In the genomic region with DNA sequence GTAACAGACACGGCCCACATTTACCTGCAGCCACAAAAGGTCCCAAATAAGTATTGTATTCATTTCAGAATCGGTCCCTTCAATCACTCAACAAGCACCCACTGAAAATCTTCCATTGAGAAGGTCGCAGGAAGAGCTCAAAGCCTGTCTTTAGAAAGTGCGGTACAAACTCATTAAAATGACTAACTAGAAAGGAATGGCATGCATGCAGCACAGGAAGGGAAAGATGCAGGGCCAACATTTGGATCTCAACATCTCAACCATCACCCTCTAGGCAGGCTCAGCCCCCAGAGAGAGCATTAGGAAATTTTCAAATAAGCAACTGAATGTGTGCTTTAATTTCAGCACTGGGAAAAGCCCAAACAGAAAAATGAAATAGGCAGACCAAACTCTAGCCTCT, we compare ENCODE assay signal across 29 mouse cellular contexts. TPM values are rescaled to one million over a fixed set of nuclear protein-coding genes. Genes with fewer than 3 reads are reported as not detected.
DNase-seq lines count a peak whose midpoint lies in the region; ATAC-seq and TF ChIP-seq lines count a peak whose summit lies in the region.
"Had no signal": no experiment of that assay in that cellular context is flagged by ENCODE, and none has a peak within 500 bp of the region (broad histone marks: within the 10 kb centered on the region; RNA-seq: fewer than 3 reads in every experiment).

No protein-coding gene starts in this region.

- DNase-seq in heart, postnatal 25 days (ENCODE audit: low spot score): no peak
- DNase-seq in heart, postnatal 0 days (ENCODE audit: low spot score): no peak
- DNase-seq in heart, postnatal 36 days: no peak
- peak; percentile 66 for DNase-seq in Muller cell, postnatal 12 days (ENCODE audit: inconsistent ontology term)
- no peak for DNase-seq in ovary, postnatal 36 days (ENCODE audit: low spot score)
- DNase-seq: adrenal gland, adult 2 months; cerebellum, adult 8-10 months; cerebellum, postnatal 36 days; kidney, adult 8-10 months; layer of hippocampus, postnatal 36 days; liver, embryonic 13.5 days; lung, adult 18-20 months; retina, postnatal 1 day; right cerebral cortex, postnatal 14 days had no signal

- no peak for ATAC-seq in heart, embryonic 12.5 days (ENCODE audit: insufficient number of reproducible peaks, low FRiP score)
- ATAC-seq in heart, postnatal 0 days (ENCODE audit: insufficient read depth, low read depth): no peak
- ATAC-seq in hindbrain, embryonic 12.5 days (ENCODE audit: low FRiP score): no peak
- ATAC-seq: activated CD4-positive, CD25-positive, alpha-beta regulatory T cell, adult 4 months; forebrain, embryonic 15.5 days; hindbrain, postnatal 0 days; intestine, embryonic 15.5 days; lung, postnatal 0 days; midbrain, embryonic 13.5 days had no signal

- no peaks in the 10 kb centered on the region for H3K27me3 ChIP-seq in heart, embryonic 12.5 days (replicated peaks)
- no peaks in the 10 kb centered on the region for H3K27me3 ChIP-seq in heart, postnatal 0 days (ENCODE audit: control insufficient read depth, insufficient read depth, low read length)
- no peaks in the 10 kb centered on the region for H3K27me3 ChIP-seq in hindbrain, embryonic 12.5 days
- H3K27me3 ChIP-seq: forebrain, embryonic 15.5 days; intestine, embryonic 15.5 days; limb, embryonic 15.5 days; liver, embryonic 13.5 days; midbrain, embryonic 13.5 days had no signal

- no peak for TF ChIP-seq POLR2A in embryonic fibroblast, embryonic 13.5 days (IDR thresholded peaks at IDR 0.05; ENCODE audit: low read depth, low read length)

- no peak overlapping the region for H3K4me2 ChIP-seq in heart, embryonic 12.5 days
- no peak overlapping the region for H3K4me2 ChIP-seq in heart, postnatal 0 days (ENCODE audit: low read depth, low read length)
- H3K4me2 ChIP-seq in hindbrain, embryonic 12.5 days (replicated peaks): no peak overlapping the region
- H3K4me2 ChIP-seq: forebrain, embryonic 15.5 days; intestine, embryonic 15.5 days; limb, embryonic 15.5 days; liver, embryonic 13.5 days; midbrain, embryonic 13.5 days had no signal

- H3K4me3 ChIP-seq in heart, embryonic 12.5 days: no peak overlapping the region
- H3K4me3 ChIP-seq in heart, postnatal 0 days (ENCODE audit: low read depth, low read length): no peak overlapping the region
- no peak overlapping the region for H3K4me3 ChIP-seq in embryonic fibroblast, embryonic 13.5 days (ENCODE audit: insufficient read depth, low read length)
- no peak overlapping the region for H3K4me3 ChIP-seq in hindbrain, embryonic 12.5 days
- H3K4me3 ChIP-seq: forebrain, embryonic 15.5 days; intestine, embryonic 15.5 days; limb, embryonic 10.5 days; limb, embryonic 15.5 days; liver, embryonic 13.5 days; midbrain, embryonic 13.5 days had no signal

- no peaks in the 10 kb centered on the region for H3K9me3 ChIP-seq in heart, embryonic 12.5 days (replicated peaks)
- no peaks in the 10 kb centered on the region for H3K9me3 ChIP-seq in heart, postnatal 0 days (replicated peaks; ENCODE audit: control insufficient read depth, low read length)
- no peaks in the 10 kb centered on the region for H3K9me3 ChIP-seq in hindbrain, embryonic 12.5 days (replicated peaks)
- H3K9me3 ChIP-seq: forebrain, embryonic 15.5 days; intestine, embryonic 15.5 days; limb, embryonic 10.5 days; limb, embryonic 15.5 days; liver, embryonic 13.5 days; midbrain, embryonic 13.5 days had no signal

- H3K9ac ChIP-seq in heart, embryonic 12.5 days: no peak overlapping the region
- no peak overlapping the region for H3K9ac ChIP-seq in heart, postnatal 0 days (replicated peaks; ENCODE audit: low read depth, low read length)
- no peak overlapping the region for H3K9ac ChIP-seq in hindbrain, embryonic 12.5 days
- H3K9ac ChIP-seq: forebrain, embryonic 15.5 days; intestine, embryonic 15.5 days; limb, embryonic 15.5 days; liver, embryonic 13.5 days; midbrain, embryonic 13.5 days had no signal

- 51% methylated on average over 4 of the region's 4 CpGs for WGBS in heart, embryonic 12.5 days
- WGBS in heart, postnatal 0 days: 41% methylated on average over 4 of the region's 4 CpGs
- WGBS in hindbrain, embryonic 12.5 days: 91% methylated on average over 4 of the region's 4 CpGs

- TF ChIP-seq CTCF in heart, postnatal 0 days (IDR thresholded peaks at IDR 0.05; ENCODE audit: low read depth): no peak
- TF ChIP-seq CTCF in embryonic fibroblast, embryonic 13.5 days (IDR thresholded peaks at IDR 0.05; ENCODE audit: borderline replicate concordance, insufficient read depth, low read length): no peak

- peak overlapping the region; percentile 91 for H3K27ac ChIP-seq in heart, embryonic 12.5 days (ENCODE audit: poor library complexity, severe bottlenecking)
- peak overlapping the region; percentile 80 for H3K27ac ChIP-seq in heart, postnatal 0 days (ENCODE audit: low read depth)
- peak overlapping the region; percentile 67 for H3K27ac ChIP-seq in embryonic fibroblast, embryonic 13.5 days (ENCODE audit: insufficient read depth, low read length)
- no peak overlapping the region for H3K27ac ChIP-seq in hindbrain, embryonic 12.5 days
- H3K27ac ChIP-seq: hindbrain, postnatal 0 days; intestine, embryonic 15.5 days; limb, embryonic 10.5 days; liver, embryonic 13.5 days; macrophage; midbrain, embryonic 13.5 days had no signal

- peaks cover 63% of the 10 kb centered on the region for H3K4me1 ChIP-seq in heart, embryonic 12.5 days (replicated peaks)
- H3K4me1 ChIP-seq in heart, postnatal 0 days (ENCODE audit: control insufficient read depth, insufficient read depth): peaks cover 22% of the 10 kb centered on the region; the same call in 1 of the 2 replicates
- H3K4me1 ChIP-seq in embryonic fibroblast, embryonic 13.5 days (ENCODE audit: control insufficient read depth, insufficient read depth, low read length): peaks cover 34% of the 10 kb centered on the region
- H3K4me1 ChIP-seq in hindbrain, embryonic 12.5 days: no peaks in the 10 kb centered on the region
- H3K4me1 ChIP-seq: forebrain, embryonic 15.5 days; intestine, embryonic 15.5 days; liver, embryonic 13.5 days; midbrain, embryonic 13.5 days had no signal

- peaks cover 29% of the 10 kb centered on the region for H3K36me3 ChIP-seq in heart, embryonic 12.5 days
- H3K36me3 ChIP-seq in heart, postnatal 0 days (replicated peaks; ENCODE audit: control insufficient read depth, insufficient read depth, low read length): peaks cover 12% of the 10 kb centered on the region; the same call in 1 of the 2 replicates
- no peaks in the 10 kb centered on the region for H3K36me3 ChIP-seq in hindbrain, embryonic 12.5 days
- H3K36me3 ChIP-seq: intestine, embryonic 15.5 days; liver, embryonic 13.5 days; midbrain, embryonic 13.5 days had no signal

- TF ChIP-seq EP300 in heart, postnatal 0 days (IDR thresholded peaks at IDR 0.05; ENCODE audit: low read depth): no peak

- intact Hi-C loops in heart, postnatal 25 days (cut with DNase I): loop anchor here (2.0 to 5.0 kb wide), 3 partner anchors 13 to 69 kb away; a partner anchor contains a TSS
- intact Hi-C loops in heart, postnatal 36 days (cut with DNase I): loop anchor here (2.0 kb wide), 1 partner anchor 33 kb away; a partner anchor contains a TSS

RNA-seq across cellular contexts. Expression of a gene that starts 33.2 kb away (rescaled TPM):
- polyA plus RNA-seq in heart, embryonic 12.5 days (2016; fragmentation: Nextera tagmentation; extraction: Ambion mirVana): 0.57 and 0.70 TPM in 2 replicates
- under 1 TPM; 0.08 to 0.42 TPM for total RNA-seq in heart, postnatal 25 days (2021)
- not detected in 2 replicates for total RNA-seq in heart, postnatal 0 days (2014; rRNA removed; ENCODE audit: low replicate concordance)
- 0.42 and 0.51 TPM in 2 replicates for polyA plus RNA-seq in heart, postnatal 0 days (2015; fragmentation: Nextera tagmentation; extraction: Ambion mirVana)
- under 1 TPM; 0.11 to 0.14 TPM for total RNA-seq in heart, postnatal 36 days (2021)
- polyA plus RNA-seq in embryonic fibroblast, embryonic 13.5 days (2011; ENCODE audit: insufficient read length, low read depth, missing spikeins): 1.3 and 1.4 TPM in 2 replicates
- 0.34 and 0.36 TPM in 2 replicates for polyA plus RNA-seq in hindbrain, embryonic 12.5 days (2016; fragmentation: Nextera tagmentation; extraction: Ambion mirVana)
- total RNA-seq: adrenal gland, adult 2 months; gastrocnemius, adult 8-10 months; hindbrain, postnatal 0 days; megakaryocyte-erythroid progenitor cell, adult 5-6 weeks; MEL had no signal
- polyA plus RNA-seq: activated CD4-positive, CD25-positive, alpha-beta regulatory T cell, adult 4 months; adrenal gland, adult 2 months; liver, embryonic 13.5 days; macrophage had no signal

RNA-seq across cellular contexts. Expression of a gene that starts 36.1 kb away (rescaled TPM):
- 38.8 and 44.1 TPM in 2 replicates for polyA plus RNA-seq in heart, embryonic 12.5 days (2016; fragmentation: Nextera tagmentation; extraction: Ambion mirVana)
- total RNA-seq in heart, postnatal 25 days (2021): 10 to 100 TPM; 74.5 to 83.0 TPM
- total RNA-seq in heart, postnatal 0 days (2014; rRNA removed; ENCODE audit: low replicate concordance): 101 and 127 TPM in 2 replicates
- polyA plus RNA-seq in heart, postnatal 0 days (2015; fragmentation: Nextera tagmentation; extraction: Ambion mirVana): 11.7 and 12.7 TPM in 2 replicates
- 10 to 100 TPM; 58.3 to 66.6 TPM for total RNA-seq in heart, postnatal 36 days (2021)
- 593 and 598 TPM in 2 replicates for polyA plus RNA-seq in embryonic fibroblast, embryonic 13.5 days (2011; ENCODE audit: insufficient read length, low read depth, missing spikeins)
- polyA plus RNA-seq in hindbrain, embryonic 12.5 days (2016; fragmentation: Nextera tagmentation; extraction: Ambion mirVana): 14.8 and 18.7 TPM in 2 replicates
- total RNA-seq: megakaryocyte-erythroid progenitor cell, adult 5-6 weeks; MEL had no signal
- polyA plus RNA-seq: activated CD4-positive, CD25-positive, alpha-beta regulatory T cell, adult 4 months had no signal

Comparison
In these comparisons a context has a peak if more than half of its experiments do, and no peak if none do; other contexts are left out.
1. RNA of a gene that starts 36.1 kb away (polyA plus RNA-seq): 593 to 598 TPM in embryonic fibroblast, embryonic 13.5 days; 38.8 to 44.1 TPM in heart, embryonic 12.5 days, 14.8 to 18.7 TPM in hindbrain, embryonic 12.5 days and 11.7 to 12.7 TPM in heart, postnatal 0 days; every median in the first group is over 10 times any median in the second.